Mouse (Mus musculus) liver, adult 2 months (tissue): Measurements from ENCODE around the gene Ctss. TPM values are rescaled to one million over a fixed set of nuclear protein-coding genes. Genes with fewer than 3 reads are reported as not detected.

Source experiments
- DNase-seq: peaks from one replicate; pipeline ENCODE4 v3.0.0-alpha.2; 2011; ENCODE audit warnings: low read depth, low spot score; ENCODE audit errors: extremely low read depth
- H3K27ac ChIP-seq: fragments of 200-500 bp; replicated peaks from 2 replicates; pipeline ENCODE4 v1.5.1; 2012; ENCODE audit warnings: low read depth, mild to moderate bottlenecking, control low read depth, inconsistent platforms, low read length; ENCODE audit not compliant: insufficient read depth
- H3K27me3 ChIP-seq: fragments of 200-500 bp; 2 replicates; pipeline ENCODE4 v1.6.1; 2012; ENCODE audit warnings: mild to moderate bottlenecking, moderate library complexity, low read length, inconsistent platforms; ENCODE audit not compliant: control insufficient read depth, insufficient read depth
- H3K36me3 ChIP-seq: fragments of 200-500 bp; 2 replicates; pipeline ENCODE4 v1.6.1; 2012; ENCODE audit warnings: low read length, inconsistent platforms; ENCODE audit not compliant: control insufficient read depth, insufficient read depth
- H3K4me1 ChIP-seq: fragments of 200-500 bp; 2 replicates; pipeline ENCODE4 v1.6.1; 2011; ENCODE audit warnings: low read length; ENCODE audit not compliant: control insufficient read depth, insufficient read depth
- H3K4me3 ChIP-seq: fragments of 200-500 bp; 2 replicates; pipeline ENCODE4 v1.5.1; 2011; ENCODE audit warnings: low read depth, mild to moderate bottlenecking, control low read depth, low read length, moderate library complexity; ENCODE audit not compliant: insufficient read depth
- H3K79me2 ChIP-seq: fragments of 200-500 bp; 2 replicates; pipeline ENCODE4 v1.6.1; 2012; ENCODE audit warnings: inconsistent platforms, mild to moderate bottlenecking, low read length, moderate library complexity; ENCODE audit not compliant: control insufficient read depth, insufficient read depth
- H3K9ac ChIP-seq: fragments of 200-500 bp; 2 replicates; pipeline ENCODE4 v1.6.1; 2012; ENCODE audit warnings: low read depth, mild to moderate bottlenecking, control low read depth, inconsistent platforms, low read length
- CTCF ChIP-seq: fragments of 200-500 bp; IDR thresholded peaks from 2 replicates; pipeline ENCODE4 v1.5.1; 2011; ENCODE audit warnings: low read depth, low read length, control low read depth
- POLR2A ChIP-seq: fragments of 200-500 bp; IDR thresholded peaks from 2 replicates; pipeline ENCODE4 v1.6.1; 2011; ENCODE audit warnings: low read length, control low read depth; ENCODE audit not compliant: insufficient read depth; ENCODE audit errors: extremely low read depth
- WGBS: fragments of 180-500 bp; shearing (Covaris S2); methylation state at CpG from one replicate; pipeline ENCODE4 v1.1.7; 2018; 5-methylcytosine and 5-hydroxymethylcytosine counted together
- polyA plus RNA-seq: library from polyadenylated mRNA; depleted of rRNA; stranded (reverse); fragments of >200 nt; gene quantifications from 2 replicates; pipeline ENCODE4 v1.2.3, GENCODE M21; 2012; rRNA removed
- total RNA-seq: library from RNA; depleted of rRNA; stranded (reverse); fragments of >200 nt; gene quantifications from 2 replicates; pipeline ENCODE4 v1.2.3, GENCODE M21; 2014; rRNA removed

Gene Ctss
- total and polyA plus RNA-seq, 2 experiments: 13.5 to 77.4 TPM

- TF ChIP-seq CTCF (no peak), POLR2A (no peak)
- Histone ChIP-seq H3K4me3 (peak overlapping the region; percentile 34; the same call in 1 of the 2 replicates), H3K4me1 (no peaks in the 10 kb centered on the region; the same call in 1 of the 2 replicates), H3K36me3 (peaks cover 8% of the 10 kb centered on the region; the same call in 1 of the 2 replicates), H3K27ac (no peak overlapping the region), H3K9ac (no peak overlapping the region), H3K79me2 (no peaks in the 10 kb centered on the region), H3K27me3 (no peaks in the 10 kb centered on the region)
- WGBS: 54% methylated on average over 8 of the region's 8 CpGs
- no peak for DNase-seq
These were observed 61.4 kb downstream of the Ctss start for GRCm38 (mm10) chr3:95587754-95588603.

- Histone ChIP-seq H3K27me3 (no peaks in the 10 kb centered on the region), H3K4me1 (no peaks in the 10 kb centered on the region; the same call in 1 of the 2 replicates), H3K27ac (peak within 1 kb of the TSS; percentile 47), H3K9ac (peak within 1 kb of the TSS; percentile 76), H3K36me3 (peaks cover 11% of the 10 kb centered on the region; the same call in 1 of the 2 replicates), H3K4me3 (peak within 1 kb of the TSS; percentile 68), H3K79me2 (no peaks in the 10 kb centered on the region)
- 0% methylated on average over 12 of the region's 12 CpGs for WGBS
- TF ChIP-seq CTCF (no peak), POLR2A (no peak)
- peak; percentile 99 for DNase-seq
These were observed 62.1 kb downstream of the Ctss start, which contains the start of gene Golph3l for GRCm38 (mm10) chr3:95588604-95589086. Gene Golph3l (plus strand): TSS chr3:95588934.

- Histone ChIP-seq H3K27ac (no peak overlapping the region), H3K27me3 (no peaks in the 10 kb centered on the region), H3K36me3 (peaks cover 11% of the 10 kb centered on the region), H3K4me1 (no peaks in the 10 kb centered on the region), H3K4me3 (no peak overlapping the region), H3K79me2 (no peaks in the 10 kb centered on the region), H3K9ac (no peak overlapping the region)
- no peak for TF ChIP-seq POLR2A
- no peak for TF ChIP-seq CTCF
- no peak for DNase-seq
These were observed 72.1 kb downstream of the Ctss start for GRCm38 (mm10) chr3:95598734-95599133.

GRCm38 (mm10) chr3:95601287-95601686, 74.7 kb downstream of the Ctss start:
- Histone ChIP-seq H3K27me3 (no peaks in the 10 kb centered on the region), H3K4me1 (no peaks in the 10 kb centered on the region), H3K4me3 (no peak overlapping the region), H3K9ac (no peak overlapping the region), H3K79me2 (no peaks in the 10 kb centered on the region), H3K36me3 (peaks cover 3% of the 10 kb centered on the region), H3K27ac (no peak overlapping the region)
- no peak for DNase-seq
- no peak for TF ChIP-seq POLR2A
- no peak for TF ChIP-seq CTCF
- 79% methylated on average over 3 of the region's 3 CpGs for WGBS

Other genes with a start within 250 kb of the Ctss start
- 56.6 and 63.6 TPM in 2 replicates for gene Mindy1, start 245.4 kb upstream of the Ctss start, total RNA-seq
- 122 and 137 TPM in 2 replicates for gene Mindy1, start 245.4 kb upstream of the Ctss start, polyA plus RNA-seq
- gene Prune1, start 244.7 kb upstream of the Ctss start, total RNA-seq: 7.6 and 7.8 TPM in 2 replicates
- gene Prune1, start 244.7 kb upstream of the Ctss start, polyA plus RNA-seq: 11.3 and 12.8 TPM in 2 replicates
- 0.54 and 0.55 TPM in 2 replicates for gene Anxa9, start 219.6 kb upstream of the Ctss start, total RNA-seq
- gene Anxa9, start 219.6 kb upstream of the Ctss start, polyA plus RNA-seq: 0.47 and 0.91 TPM in 2 replicates
- gene Cers2, start 212.0 kb upstream of the Ctss start, total RNA-seq: 283 and 284 TPM in 2 replicates
- gene Cers2, start 212.0 kb upstream of the Ctss start, polyA plus RNA-seq: 266 and 271 TPM in 2 replicates
- 13.3 and 15.7 TPM in 2 replicates for gene Setdb1, start 169.6 kb upstream of the Ctss start, total RNA-seq
- 6.3 and 8.6 TPM in 2 replicates for gene Setdb1, start 169.6 kb upstream of the Ctss start, polyA plus RNA-seq
- gene 4930558C23Rik, start 123.9 kb upstream of the Ctss start, total RNA-seq: not detected in 2 replicates
- not detected in 2 replicates for gene 4930558C23Rik, start 123.9 kb upstream of the Ctss start, polyA plus RNA-seq
- 23.6 and 24.3 TPM in 2 replicates for gene Arnt, start 92.4 kb upstream of the Ctss start, total RNA-seq
- 14.2 and 20.8 TPM in 2 replicates for gene Arnt, start 92.4 kb upstream of the Ctss start, polyA plus RNA-seq
- gene Ctsk, start 27.5 kb upstream of the Ctss start, total RNA-seq: 0.81 and 1.3 TPM in 2 replicates
- 0.09 and 0.60 TPM in 2 replicates for gene Ctsk, start 27.5 kb upstream of the Ctss start, polyA plus RNA-seq
- gene Hormad1, start 32.9 kb downstream of the Ctss start, total RNA-seq: not detected in 2 replicates
- not detected in 2 replicates for gene Hormad1, start 32.9 kb downstream of the Ctss start, polyA plus RNA-seq
- gene Golph3l, start 62.1 kb downstream of the Ctss start, total RNA-seq: 4.6 and 5.2 TPM in 2 replicates
- gene Golph3l, start 62.1 kb downstream of the Ctss start, polyA plus RNA-seq: 1.6 and 2.5 TPM in 2 replicates
- 23.5 and 25.1 TPM in 2 replicates for gene Ensa, start 98.2 kb downstream of the Ctss start, total RNA-seq
- gene Ensa, start 98.2 kb downstream of the Ctss start, polyA plus RNA-seq: 5.0 and 5.2 TPM in 2 replicates
- gene Mcl1, start 132.0 kb downstream of the Ctss start, total RNA-seq: 57.5 and 92.2 TPM in 2 replicates
- gene Mcl1, start 132.0 kb downstream of the Ctss start, polyA plus RNA-seq: 38.7 and 39.4 TPM in 2 replicates
- gene Adamtsl4, start 161.1 kb downstream of the Ctss start, total RNA-seq: 0.55 and 1.6 TPM in 2 replicates
- gene Adamtsl4, start 161.1 kb downstream of the Ctss start, polyA plus RNA-seq: 2.5 and 4.7 TPM in 2 replicates
- 48.1 and 87.7 TPM in 2 replicates for gene Ecm1, start 212.8 kb downstream of the Ctss start, total RNA-seq
- gene Ecm1, start 212.8 kb downstream of the Ctss start, polyA plus RNA-seq: 354 and 374 TPM in 2 replicates
- 18.9 and 22.2 TPM in 2 replicates for gene Tars2, start 233.4 kb downstream of the Ctss start, total RNA-seq
- gene Tars2, start 233.4 kb downstream of the Ctss start, polyA plus RNA-seq: 24.6 and 26.5 TPM in 2 replicates